Mouse (Mus musculus): ENCODE data around the gene Wnt10b.

Gene Wnt10b

DNA sequence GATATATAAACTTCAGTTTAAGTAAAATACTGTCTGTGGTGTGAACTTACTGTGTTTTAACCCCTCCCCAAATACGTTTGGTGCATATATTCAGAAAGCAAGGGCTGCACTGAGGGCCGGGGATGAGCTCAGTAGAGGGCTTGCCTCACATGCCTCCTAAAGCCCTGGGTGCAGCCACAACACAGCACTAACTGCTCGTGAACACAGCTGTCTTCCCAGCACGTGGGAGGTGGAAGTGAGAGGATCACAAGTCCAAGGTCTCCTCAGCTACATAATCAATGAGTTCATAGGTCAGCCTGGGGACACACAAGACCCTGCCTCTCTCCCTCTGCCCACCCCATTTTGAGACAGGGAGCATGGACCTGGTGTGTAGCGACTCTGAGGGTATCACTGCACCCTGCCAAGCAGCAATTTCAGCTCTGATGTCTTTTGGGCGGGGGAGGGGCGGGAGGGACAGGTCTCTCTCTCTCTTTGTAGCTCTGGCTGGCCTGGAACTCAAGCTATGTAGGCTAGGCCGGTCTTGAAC lies 45.9 kb downstream of the Wnt10b start:
- DNase-seq (ENCODE audit: low read depth in 2 of 2, low spot score in 2 of 2) = no peak

DNA sequence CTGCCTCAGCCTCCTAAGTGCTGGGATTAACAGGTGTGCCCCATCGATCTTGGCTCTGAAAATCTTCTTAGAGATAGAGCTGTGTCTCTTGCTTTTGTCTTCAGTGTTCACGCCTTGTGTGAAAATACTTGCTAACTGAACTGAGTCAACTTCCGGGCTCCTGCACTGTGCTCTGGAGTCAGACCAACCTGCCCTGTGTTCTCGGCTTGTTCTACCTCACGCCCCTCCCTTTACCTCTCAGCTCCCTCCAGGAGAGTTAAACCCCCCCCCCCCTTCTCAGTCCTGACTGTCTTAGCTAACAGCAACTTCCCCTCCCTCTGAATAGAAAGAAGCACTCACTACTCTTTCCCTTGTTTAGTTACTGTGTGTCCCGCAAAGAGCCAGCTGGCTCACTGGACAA lies 47.2 kb downstream of the Wnt10b start:
- no peak for DNase-seq (ENCODE audit: low read depth in 2 of 2, low spot score in 2 of 2)

DNA sequence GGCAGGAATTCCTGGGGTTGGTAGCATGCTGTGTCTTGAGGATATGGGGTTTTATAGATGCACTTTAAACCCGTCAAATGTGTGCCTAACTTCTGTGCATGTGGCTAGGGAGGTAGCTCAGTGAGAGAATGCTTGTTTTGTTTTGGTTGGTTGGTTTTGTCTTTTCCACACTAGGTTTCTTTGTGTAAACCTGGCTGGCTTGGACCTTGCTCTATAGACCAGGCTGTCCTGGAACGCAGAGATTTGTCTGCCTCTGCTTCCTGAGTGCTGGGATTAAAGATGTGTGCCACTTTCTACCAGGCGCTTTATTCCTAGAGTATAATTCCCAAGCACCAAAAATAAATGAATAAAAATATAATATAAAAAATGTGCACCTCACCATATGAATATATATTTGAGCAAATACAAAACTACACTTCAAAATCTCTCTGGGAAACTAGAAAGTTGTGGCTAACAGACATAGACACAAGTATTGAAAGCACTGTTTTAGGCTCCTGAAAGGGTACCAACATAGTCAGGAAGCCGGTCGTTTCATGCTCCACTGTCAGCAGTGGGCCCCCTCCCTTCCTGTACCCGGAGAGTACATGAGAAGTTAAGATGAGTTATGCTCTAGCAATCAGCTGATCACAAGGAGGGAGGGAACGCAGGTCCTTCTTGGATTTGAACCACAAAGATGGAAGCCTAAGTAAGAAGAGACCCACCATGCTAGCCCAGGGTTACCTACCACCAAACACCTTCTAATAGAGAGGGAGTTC lies 48.0 kb downstream of the Wnt10b start:
- DNase-seq (ENCODE audit: low read depth in 2 of 2, low spot score in 2 of 2) = no peak

DNA sequence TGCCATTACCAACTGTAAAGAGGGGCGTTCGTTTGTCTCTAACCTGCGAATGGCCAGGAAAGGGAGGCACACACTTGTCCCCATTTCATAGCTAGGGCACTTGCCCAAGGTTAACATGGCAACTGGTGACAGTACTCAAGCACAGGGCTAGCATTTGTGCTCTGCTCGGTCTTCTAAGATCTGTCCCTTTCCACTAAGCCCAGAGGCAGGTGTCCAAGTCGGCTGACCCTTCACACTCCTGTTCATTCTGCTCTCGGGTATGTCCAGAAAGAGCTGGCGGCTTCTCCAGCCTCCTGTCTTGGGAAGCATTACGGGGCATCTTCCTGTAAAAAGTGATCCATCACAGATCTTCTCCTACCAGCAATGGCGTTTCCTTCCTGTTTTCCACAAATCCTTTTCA lies 49.6 kb downstream of the Wnt10b start:
- DNase-seq (ENCODE audit: low read depth in 2 of 2, low spot score in 2 of 2) = no peak

DNA sequence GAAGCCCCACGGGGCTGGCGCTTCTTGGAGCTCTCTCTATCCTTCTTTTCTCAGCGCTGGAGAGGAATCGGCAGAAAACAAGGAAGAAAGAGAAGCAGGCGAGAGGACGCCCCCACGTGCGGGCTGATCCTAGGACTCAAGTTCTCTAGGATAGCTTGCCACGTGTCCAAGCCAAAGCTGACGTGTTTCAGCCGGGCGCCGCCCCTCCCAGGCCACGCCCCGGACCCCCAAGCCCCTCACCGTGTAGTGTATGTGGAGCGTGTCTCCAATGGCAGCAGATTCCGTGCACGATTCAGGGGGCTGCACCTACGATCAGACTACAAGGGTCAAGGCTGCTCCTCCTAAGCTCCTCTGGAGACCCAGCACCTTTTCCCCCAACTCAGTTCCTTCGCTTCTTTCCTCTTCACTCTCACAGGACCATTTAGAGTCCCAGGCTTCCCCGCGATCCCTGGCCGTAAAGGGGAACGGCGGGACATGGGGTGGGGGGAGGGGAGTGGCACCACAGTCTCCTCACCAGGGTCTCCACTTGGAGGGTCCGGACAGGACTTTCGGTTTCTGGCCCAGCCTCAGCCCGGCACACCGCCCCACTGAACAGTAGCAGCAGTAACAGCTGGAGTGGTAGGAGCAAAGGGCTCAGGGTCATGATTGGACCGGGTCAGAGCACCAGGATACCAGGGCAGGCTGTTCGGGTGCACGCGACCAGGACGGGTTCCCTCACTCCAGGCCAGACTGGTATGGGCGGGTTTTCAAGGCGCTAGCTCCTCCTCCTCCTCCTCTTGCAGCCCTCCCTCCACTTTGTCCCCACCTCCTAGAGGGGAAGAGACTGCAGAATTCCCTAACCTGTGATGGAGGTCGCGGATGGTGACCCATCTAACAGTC lies 50.3 kb downstream of the Wnt10b start, which contains the start of gene Fkbp11:
Gene Fkbp11, minus strand, starts transcription at position 756 of the 879 bp plus-strand sequence.
- DNase-seq (ENCODE audit: low read depth in 2 of 2, low spot score in 2 of 2) = no peak

DNA sequence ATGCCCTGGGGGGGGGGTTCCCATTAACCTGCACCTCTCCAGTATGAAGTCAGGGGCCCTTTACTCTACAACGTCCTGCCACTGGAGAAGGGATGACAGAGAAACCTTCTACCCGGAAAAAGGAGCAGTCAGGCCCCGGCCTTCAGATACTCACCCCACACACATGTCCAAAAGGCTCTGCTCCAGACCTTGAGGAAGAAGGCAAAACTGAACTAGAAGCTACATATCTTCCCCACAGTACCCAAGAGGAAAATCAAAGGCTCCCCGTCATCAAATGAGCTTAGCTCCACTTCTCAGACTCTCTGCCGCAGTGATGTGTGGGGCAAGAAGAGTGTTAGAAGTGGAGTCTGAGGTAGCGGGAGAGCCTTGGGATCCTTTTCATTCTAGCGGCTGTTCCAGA lies 51.2 kb downstream of the Wnt10b start:
- DNase-seq (ENCODE audit: low read depth in 2 of 2, low spot score in 2 of 2) = no peak

DNA sequence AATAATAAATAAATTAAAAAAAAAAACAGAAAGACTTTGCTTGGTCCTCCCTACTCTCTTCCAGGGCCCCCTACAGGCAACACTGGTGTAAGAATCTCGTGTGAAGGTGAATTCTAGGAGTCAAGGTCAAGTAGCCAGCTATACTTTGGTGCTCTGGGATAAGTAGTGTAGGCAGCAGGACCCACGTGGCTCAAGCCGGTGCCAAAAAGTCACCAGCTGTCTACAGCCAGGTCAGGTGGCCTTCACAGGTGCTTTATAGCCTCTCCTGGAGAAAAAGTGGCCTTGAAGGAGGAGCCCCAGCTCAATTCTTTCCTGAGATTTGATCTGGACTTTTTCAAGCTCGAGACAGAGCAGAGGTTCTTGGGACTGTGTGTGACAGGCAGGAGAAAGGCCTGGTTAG lies 51.9 kb downstream of the Wnt10b start:
- no peak for DNase-seq (ENCODE audit: low read depth in 2 of 2, low spot score in 2 of 2)

DNA sequence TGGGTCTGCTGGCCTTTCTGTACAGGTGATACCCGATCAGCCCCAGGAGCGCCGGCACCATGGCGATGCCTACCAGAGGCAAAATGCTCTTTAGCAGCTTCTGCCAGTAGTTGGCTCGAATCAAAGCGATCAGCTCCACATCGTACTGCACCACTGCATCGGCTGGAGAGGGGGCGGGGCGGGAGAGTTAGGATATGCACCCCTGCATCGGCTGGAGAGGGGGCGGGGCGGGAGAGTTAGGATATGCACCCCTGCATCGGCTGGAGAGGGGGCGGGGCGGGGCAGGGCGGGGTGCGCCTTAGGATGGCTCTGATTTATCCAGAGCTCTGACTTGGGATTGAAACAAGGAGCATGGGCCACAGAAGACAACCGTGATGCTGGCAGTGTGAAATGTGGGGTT lies 53.5 kb downstream of the Wnt10b start:
- no peak for DNase-seq (ENCODE audit: low read depth in 2 of 2, low spot score in 2 of 2)

DNA sequence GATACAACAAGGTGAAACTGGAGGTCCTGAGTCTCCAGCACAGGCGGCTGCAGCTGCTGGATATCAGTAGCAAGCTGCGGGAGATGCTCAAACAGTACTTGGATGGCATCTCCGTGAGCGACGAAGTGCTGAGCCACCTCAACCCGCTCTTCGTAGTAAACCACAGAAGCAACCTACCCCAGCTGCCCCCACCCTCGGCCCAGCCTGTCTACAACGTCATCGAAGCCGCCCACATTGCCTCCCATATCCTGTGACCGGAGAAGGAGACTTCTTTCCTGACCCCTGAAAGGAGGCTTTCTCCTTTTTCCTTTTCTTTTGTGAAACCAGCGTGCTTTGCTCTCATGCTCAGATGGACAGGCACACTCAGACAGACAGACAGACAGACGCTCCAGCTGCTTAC lies 55.1 kb downstream of the Wnt10b start:
- no peak for DNase-seq (ENCODE audit: low read depth in 2 of 2, low spot score in 2 of 2)

DNA sequence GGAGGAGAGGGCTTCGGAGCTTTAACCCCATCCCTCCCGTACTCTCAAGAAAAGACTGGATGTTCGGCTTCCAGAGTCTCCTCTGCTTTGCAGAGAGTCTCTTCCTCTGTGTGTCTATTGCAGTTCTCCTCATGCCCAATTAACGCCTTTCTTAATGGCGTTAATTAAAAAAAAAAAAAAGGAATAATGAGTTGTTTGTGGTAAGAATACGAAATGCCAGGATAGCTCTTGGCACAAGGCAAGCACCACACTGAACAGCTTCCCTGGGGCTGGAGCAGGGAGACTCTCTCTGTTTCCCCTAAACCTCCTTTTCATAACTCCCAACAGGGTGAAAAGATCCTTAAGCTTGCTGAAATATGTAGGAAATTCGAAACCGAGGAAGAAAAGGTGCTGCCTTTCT lies 55.8 kb downstream of the Wnt10b start:
- no peak for DNase-seq (ENCODE audit: low read depth in 2 of 2, low spot score in 2 of 2)

Data from CD8-positive naive resting alpha-beta T cell, adult 2 months (primary cell).